12 mouse cellular contexts compared by ENCODE assay signal in genomic region chr2:73142832-73143470, GRCm38 (mm10).
A peak's percentile ranks its signal among the peaks of the same experiment; 100 is the strongest.
DNase-seq lines count a peak whose midpoint lies in the region; ATAC-seq lines count a peak whose summit lies in the region.
"Had no signal": no experiment of that assay in that cellular context is flagged by ENCODE, and none has a peak within 500 bp of the region (broad histone marks: within the 10 kb centered on the region; RNA-seq: fewer than 3 reads in every experiment).

No protein-coding gene starts in this region.

- no peaks in the 10 kb centered on the region for H3K36me3 ChIP-seq in hindbrain, embryonic 11.5 days (ENCODE audit: control insufficient read depth, insufficient read depth, low read length)
- H3K36me3 ChIP-seq: heart, embryonic 15.5 days had no signal

- no peak overlapping the region for H3K9ac ChIP-seq in hindbrain, embryonic 11.5 days (ENCODE audit: low read depth, low read length)
- H3K9ac ChIP-seq: heart, embryonic 15.5 days had no signal

- no peaks in the 10 kb centered on the region; the same call in 1 of the 2 replicates for H3K4me1 ChIP-seq in hindbrain, embryonic 11.5 days (replicated peaks; ENCODE audit: control insufficient read depth, insufficient read depth, low read length)
- H3K4me1 ChIP-seq: heart, embryonic 15.5 days had no signal

- intact Hi-C loops in heart, postnatal 14 days (cut with DNase I) = no loop called here

- 13% methylated on average over 7 of the region's 7 CpGs for WGBS in hindbrain, embryonic 11.5 days

- no peak overlapping the region for H3K27ac ChIP-seq in hindbrain, embryonic 11.5 days (ENCODE audit: low read depth, low read length)
- H3K27ac ChIP-seq: heart, embryonic 15.5 days had no signal

- peak; percentile 9 to 11 for DNase-seq in cerebellum, postnatal 25 days
- no peak for DNase-seq in cerebellum, adult 11 months
- DNase-seq in embryo, embryonic 11 days = peak; percentile 80
- peak; percentile 67 for DNase-seq in hindbrain, embryonic 11.5 days (ENCODE audit: low spot score)
- peak; percentile 45 for DNase-seq in neural tube, embryonic 10.5 days (ENCODE audit: extremely low spot score, low spot score)
- no peak for DNase-seq in spleen, postnatal 10 days (ENCODE audit: low spot score in 2 of 2)
- no peak for DNase-seq in heart, postnatal 14 days
- DNase-seq in MN1 (ENCODE audit: low spot score) = no peak
- DNase-seq: kidney, postnatal 25 days; right cerebral cortex, postnatal 14 days had no signal

- no peaks in the 10 kb centered on the region for H3K9me3 ChIP-seq in hindbrain, embryonic 11.5 days (ENCODE audit: control insufficient read depth, low read length)
- H3K9me3 ChIP-seq: heart, embryonic 15.5 days; megakaryocyte, embryonic 14.5 days had no signal

- ATAC-seq in hindbrain, embryonic 11.5 days (ENCODE audit: low FRiP score) = peak; percentile 86

- no peak overlapping the region for H3K4me2 ChIP-seq in hindbrain, embryonic 11.5 days (replicated peaks; ENCODE audit: low read depth, low read length)
- H3K4me2 ChIP-seq: heart, embryonic 15.5 days had no signal

- no peak overlapping the region for H3K4me3 ChIP-seq in hindbrain, embryonic 11.5 days (ENCODE audit: low read depth, low read length)
- H3K4me3 ChIP-seq: heart, embryonic 15.5 days; megakaryocyte, embryonic 14.5 days had no signal

- H3K27me3 ChIP-seq in hindbrain, embryonic 11.5 days (ENCODE audit: control insufficient read depth, insufficient read depth, low read length) = no peaks in the 10 kb centered on the region
- H3K27me3 ChIP-seq: heart, embryonic 15.5 days; megakaryocyte, embryonic 14.5 days had no signal

Comparison
In these comparisons a context has a peak if more than half of its experiments do, and no peak if none do; other contexts are left out.
1. DNase-seq: peak in cerebellum, postnatal 25 days (2 of 2), embryo, embryonic 11 days (single experiment), hindbrain, embryonic 11.5 days (single experiment) and neural tube, embryonic 10.5 days (single experiment); none in cerebellum, adult 11 months (single experiment), spleen, postnatal 10 days (0 of 2), heart, postnatal 14 days (0 of 2) and MN1 (single experiment).